Mouse (Mus musculus) splenic B cell, adult 2 months (primary cell): ENCODE data around the gene Lacc1.

Experiments used
- DNase-seq: peaks from one replicate; pipeline ENCODE4 v3.0.0-alpha.2; 2011; ENCODE audit warnings: low read depth, low spot score
- H3K27me3 ChIP-seq: 2 replicates; pipeline ENCODE4 v1.6.1; 2012; ENCODE audit warnings: mild to moderate bottlenecking, low read length, moderate library complexity, mixed read lengths; ENCODE audit not compliant: control insufficient read depth, poor library complexity, insufficient read depth, severe bottlenecking
- H3K36me3 ChIP-seq: 2 replicates; pipeline ENCODE4 v1.6.1; 2012; ENCODE audit warnings: mild to moderate bottlenecking, low read length, moderate library complexity, mixed read lengths; ENCODE audit not compliant: control insufficient read depth, poor library complexity, insufficient read depth, severe bottlenecking

Gene Lacc1

GRCm38 (mm10) chr14:77036226-77037046 is at the start of gene Lacc1, which contains the start of gene Ccdc122:
Lacc1 (minus strand) TSS chr14:77036904.
Ccdc122 (plus strand) TSS chr14:77036772.
- no peaks in the 10 kb centered on the region for H3K36me3 ChIP-seq
- no peaks in the 10 kb centered on the region for H3K27me3 ChIP-seq
- DNase-seq = peak; percentile 91

- no peaks in the 10 kb centered on the region for H3K36me3 ChIP-seq
- H3K27me3 ChIP-seq = no peaks in the 10 kb centered on the region
- DNase-seq = peak; percentile 25
Observed at GRCm38 (mm10) chr14:77081248-77081647, 44.5 kb upstream of the Lacc1 start.

GRCm38 (mm10) chr14:77069361-77069760 is 32.7 kb upstream of the Lacc1 start:
- DNase-seq = no peak
- H3K27me3 ChIP-seq = no peaks in the 10 kb centered on the region
- H3K36me3 ChIP-seq = no peaks in the 10 kb centered on the region

GRCm38 (mm10) chr14:77053288-77053687 is 16.6 kb upstream of the Lacc1 start:
- Histone ChIP-seq H3K36me3 (no peaks in the 10 kb centered on the region), H3K27me3 (no peaks in the 10 kb centered on the region)
- DNase-seq = no peak

DNA sequence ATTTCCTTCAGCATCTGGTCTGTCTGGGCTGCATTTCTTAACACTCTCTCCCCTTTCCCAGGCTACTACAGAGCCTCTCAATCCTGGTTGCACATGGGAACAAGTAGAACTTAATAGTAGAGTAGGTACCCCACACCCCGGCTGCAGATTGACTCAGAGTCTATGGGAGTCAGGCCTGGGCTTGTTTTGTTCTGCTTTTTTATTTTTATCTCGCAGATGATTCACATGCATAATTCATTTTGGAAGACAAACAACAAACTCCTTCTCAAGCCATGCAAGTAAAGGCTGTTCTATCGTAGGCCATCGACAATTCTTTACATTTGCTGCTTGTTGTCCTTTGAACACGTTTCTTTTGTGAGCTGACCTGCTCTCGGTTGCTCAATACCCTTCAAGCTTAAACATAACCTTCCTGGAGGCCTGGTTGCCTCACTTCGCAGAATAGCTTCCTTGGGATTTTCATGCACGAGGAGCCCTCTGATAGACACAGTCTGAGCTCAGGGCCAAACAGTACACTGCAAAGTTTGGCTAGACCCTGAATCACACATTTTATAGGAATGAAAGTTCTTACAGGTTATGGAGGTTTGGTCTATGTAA is 1.2 kb upstream of the Lacc1 start:
- H3K27me3 ChIP-seq = no peaks in the 10 kb centered on the region
- H3K36me3 ChIP-seq = no peaks in the 10 kb centered on the region
- DNase-seq = peak; percentile 17

DNA sequence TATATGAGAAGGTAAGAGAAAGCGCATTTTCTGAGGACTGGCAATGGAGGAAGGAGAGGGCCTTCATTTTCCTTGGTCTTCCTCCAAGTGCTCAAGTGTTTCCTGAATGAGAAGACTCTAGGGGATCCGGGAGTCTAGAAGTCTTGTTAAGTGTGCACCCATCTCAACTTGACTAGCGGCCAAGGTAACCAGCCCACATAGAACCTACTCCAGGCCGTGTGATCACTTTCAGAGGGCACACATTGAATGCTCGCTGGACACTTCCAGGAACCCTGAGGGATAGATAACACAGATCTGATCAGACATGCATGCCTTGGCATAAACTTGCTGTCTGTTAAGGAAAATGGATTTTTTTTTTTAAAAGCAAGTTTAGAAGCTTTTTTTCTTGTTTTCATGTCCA is 626 bp upstream of the Lacc1 start:
- DNase-seq = peak; percentile 15
- Histone ChIP-seq H3K36me3 (no peaks in the 10 kb centered on the region), H3K27me3 (no peaks in the 10 kb centered on the region)

- Histone ChIP-seq H3K27me3 (no peaks in the 10 kb centered on the region), H3K36me3 (no peaks in the 10 kb centered on the region)
- DNase-seq = no peak
Observed at GRCm38 (mm10) chr14:77034970-77035369, 1.7 kb downstream of the Lacc1 start.

DNA sequence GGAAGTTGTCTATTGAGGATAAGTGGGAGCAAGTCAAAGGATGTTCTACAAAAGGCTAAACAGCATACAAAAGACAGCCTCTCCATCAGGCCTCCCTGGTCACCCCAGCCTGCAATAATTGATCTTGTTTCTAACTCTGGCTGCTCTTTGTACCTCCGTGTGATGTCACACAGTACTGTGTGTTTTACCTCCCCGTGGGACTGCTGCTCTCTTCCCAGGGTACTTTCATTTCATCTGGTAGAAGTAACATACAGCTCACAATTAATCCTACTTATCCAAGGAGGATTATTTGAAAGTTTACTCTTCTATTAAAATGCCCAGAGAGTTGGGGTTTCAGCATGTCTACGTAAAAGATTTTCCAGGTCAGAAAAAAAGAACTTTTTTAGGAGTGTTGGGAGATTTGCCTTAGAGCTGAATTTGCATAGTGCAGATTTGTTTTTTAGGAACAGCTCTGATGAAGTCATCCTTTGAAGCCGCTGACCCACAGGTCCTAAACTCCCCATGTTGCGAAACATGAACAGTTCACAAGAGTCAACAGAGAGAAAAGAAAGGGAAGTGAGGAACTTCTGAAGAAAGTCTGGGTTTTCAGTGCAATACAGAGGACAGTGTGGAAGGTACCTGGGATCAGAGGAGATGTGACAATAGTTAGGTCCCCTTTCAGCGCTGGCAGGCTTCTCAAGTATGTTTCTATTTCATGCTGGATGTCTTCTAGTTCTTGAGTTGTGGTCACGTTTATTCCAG is 2.4 kb downstream of the Lacc1 start:
- no peaks in the 10 kb centered on the region for H3K36me3 ChIP-seq
- no peaks in the 10 kb centered on the region for H3K27me3 ChIP-seq
- DNase-seq = peak; percentile 39

- H3K36me3 ChIP-seq = no peaks in the 10 kb centered on the region
- peak; percentile 46 for DNase-seq
- no peaks in the 10 kb centered on the region for H3K27me3 ChIP-seq
Observed at GRCm38 (mm10) chr14:77033391-77033790, 3.3 kb downstream of the Lacc1 start.

DNA sequence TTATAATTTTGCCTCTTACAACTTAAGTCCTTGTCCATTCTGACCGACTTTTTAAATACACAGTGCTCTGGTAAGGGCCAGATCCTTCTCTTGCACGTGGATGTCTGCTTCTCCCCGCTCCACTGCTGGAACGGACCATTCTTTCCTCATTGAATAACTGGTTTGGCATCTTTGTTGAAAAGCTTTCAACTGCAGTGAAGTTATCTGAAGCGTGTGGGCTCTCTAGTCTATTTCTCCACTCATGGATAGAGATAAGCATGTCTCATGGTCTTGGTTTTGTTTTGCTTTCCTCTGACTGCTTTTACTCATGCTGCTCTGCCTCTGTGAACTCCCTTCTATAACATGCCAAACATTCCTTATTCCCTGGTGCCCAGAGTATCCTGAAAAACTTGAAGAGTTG is 4.3 kb downstream of the Lacc1 start:
- H3K27me3 ChIP-seq = no peaks in the 10 kb centered on the region
- no peaks in the 10 kb centered on the region for H3K36me3 ChIP-seq
- no peak for DNase-seq

DNA sequence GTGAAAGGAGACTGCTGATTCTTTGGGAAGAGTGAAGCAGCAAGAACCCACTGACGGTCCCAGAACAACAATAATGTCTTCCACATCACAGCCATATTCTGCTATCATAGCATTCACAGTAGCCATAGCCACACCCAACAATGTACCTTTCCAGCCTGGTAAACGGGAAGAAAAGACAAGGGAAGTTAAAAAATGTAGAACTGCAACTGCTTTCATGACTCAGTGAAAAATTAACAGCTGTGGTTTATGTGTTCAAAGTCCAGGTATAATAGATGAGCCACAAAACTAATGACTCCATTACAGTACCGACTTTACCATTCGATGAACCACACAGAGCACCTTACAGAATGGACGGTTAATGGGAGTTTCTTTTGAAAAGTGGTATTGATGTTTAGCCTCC is 5.9 kb downstream of the Lacc1 start:
- Histone ChIP-seq H3K27me3 (no peaks in the 10 kb centered on the region), H3K36me3 (no peaks in the 10 kb centered on the region)

DNA sequence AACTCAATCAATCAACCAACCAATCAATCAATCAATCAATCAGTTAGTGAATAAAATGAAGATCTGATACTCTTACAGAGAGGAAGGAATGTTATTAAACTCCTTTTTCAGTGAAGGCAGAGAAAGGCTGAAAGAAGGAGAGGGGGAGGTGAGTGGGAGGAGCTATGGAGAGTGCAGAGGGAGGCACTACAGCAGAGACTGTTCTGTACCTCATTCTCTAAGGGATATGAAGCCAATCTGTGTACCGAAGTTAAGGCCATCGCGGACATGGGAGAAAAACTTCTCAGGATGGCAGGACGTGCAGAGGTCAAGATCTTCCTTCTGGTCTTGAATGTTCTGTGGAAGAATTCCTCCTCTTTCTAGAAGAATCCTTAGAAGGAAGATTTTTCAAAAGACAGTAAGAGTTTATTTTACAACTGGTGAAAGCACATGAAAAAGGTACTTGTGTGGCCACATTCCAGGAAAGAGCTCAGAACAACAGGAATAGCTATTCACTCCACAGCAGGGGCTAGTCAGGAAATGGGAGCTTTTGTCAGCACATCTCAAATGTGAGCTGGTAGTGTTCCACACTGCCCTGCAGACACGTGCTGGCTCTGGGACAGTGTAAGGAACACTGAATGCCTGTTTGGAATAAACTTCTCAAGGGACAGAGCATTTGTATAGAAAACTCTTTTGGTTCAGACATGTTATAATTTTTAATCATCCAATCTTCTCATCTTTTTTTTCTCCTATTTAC is 7.2 kb downstream of the Lacc1 start:
- Histone ChIP-seq H3K27me3 (no peaks in the 10 kb centered on the region), H3K36me3 (no peaks in the 10 kb centered on the region)
- no peak for DNase-seq

More for the DNA sequence above, 5.9 kb downstream of the Lacc1 start:
- no peak for DNase-seq

DNA sequence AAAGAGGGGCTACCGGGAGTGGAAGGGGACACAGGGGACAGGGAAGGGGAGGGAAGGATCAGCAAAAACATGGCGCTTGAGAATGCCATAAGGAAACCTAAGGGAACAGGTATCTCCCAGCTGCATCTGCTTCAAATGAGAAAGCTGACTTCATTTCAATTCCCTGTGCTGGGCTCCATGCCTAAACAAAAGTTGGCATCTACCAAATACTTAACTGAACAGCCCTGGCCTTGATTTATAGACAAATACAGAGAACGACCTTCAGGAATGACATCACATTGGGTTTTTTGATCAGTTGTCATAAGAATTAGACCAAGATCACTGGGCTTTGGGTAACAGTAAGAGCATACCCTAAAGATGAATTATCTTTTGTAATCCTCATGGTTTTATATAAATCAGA is 12.2 kb downstream of the Lacc1 start:
- no peak for DNase-seq
- Histone ChIP-seq H3K36me3 (no peaks in the 10 kb centered on the region), H3K27me3 (no peaks in the 10 kb centered on the region)

GRCm38 (mm10) chr14:77017211-77017610 is 19.5 kb downstream of the Lacc1 start:
- H3K36me3 ChIP-seq = no peaks in the 10 kb centered on the region
- DNase-seq = no peak

More at GRCm38 (mm10) chr14:77017211-77017610, 19.5 kb downstream of the Lacc1 start:
- H3K27me3 ChIP-seq = no peaks in the 10 kb centered on the region
